In the genomic region with DNA sequence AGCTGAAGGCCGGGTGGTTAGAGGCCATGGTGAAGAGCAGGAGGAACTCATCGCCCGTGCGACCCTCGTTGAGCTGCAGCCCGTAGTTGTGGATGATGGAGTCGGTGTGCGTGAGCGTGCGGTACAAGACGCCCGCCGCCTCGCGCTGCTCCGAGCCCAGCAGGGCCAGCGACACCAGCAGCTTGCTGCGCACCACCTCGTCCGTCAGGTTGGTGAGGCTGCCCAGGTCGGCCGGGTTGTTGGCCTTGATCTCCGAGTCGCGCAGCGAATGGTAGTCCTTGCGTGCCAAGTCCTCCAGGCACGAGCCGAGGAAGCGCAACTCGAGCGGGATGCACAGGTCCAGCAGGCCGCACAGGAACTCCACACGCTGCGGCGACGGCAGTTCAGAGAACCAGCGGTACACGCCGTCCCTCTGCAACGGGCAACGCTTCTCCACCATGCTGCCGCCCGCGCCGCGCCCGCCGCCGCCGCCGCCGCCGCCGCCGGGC, we compare ENCODE assay signal across 8 mouse cellular contexts. TPM values are rescaled to one million over a fixed set of nuclear protein-coding genes. Genes with fewer than 3 reads are reported as not detected.
DNase-seq lines count a peak whose midpoint lies in the region; ATAC-seq and TF ChIP-seq lines count a peak whose summit lies in the region.

No protein-coding gene starts in this region.

- no peak for TF ChIP-seq POLR2A in thymus, adult 2 months (IDR thresholded peaks at IDR 0.05; ENCODE audit: control insufficient read depth, extremely low read depth, insufficient read depth, low read length, poor library complexity)

- H3K4me3 ChIP-seq in thymus, adult 2 months (ENCODE audit: control insufficient read depth, insufficient read depth, low read length): peak overlapping the region; percentile 3
- peak overlapping the region; percentile 65 for H3K4me3 ChIP-seq in stomach, postnatal 0 days (ENCODE audit: low read depth, low read length)

- TF ChIP-seq EP300 in stomach, postnatal 0 days (optimal IDR thresholded peaks at IDR 0.05): no peak

- no peak for DNase-seq in thymus, adult 2 months
- no peak for DNase-seq in thymus, adult 18-20 months
- peak; percentile 76 for DNase-seq in cerebellum, adult 9-10 months
- peak; percentile 47 to 60 for DNase-seq in frontal cortex, postnatal 36 days (ENCODE audit: low spot score in 2 of 2)
- DNase-seq in kidney, adult 9 months: peak; percentile 52
- peak; percentile 47 for DNase-seq in lung, postnatal 14 days
- peak; percentile 61 for DNase-seq in stomach, postnatal 0 days (ENCODE audit: low spot score)

- 9% methylated on average over 56 of the region's 56 CpGs for WGBS in thymus, adult 2 months
- whole genome bisulfite sequencing in stomach, postnatal 0 days: under 1% methylated on average over 37 of the region's 56 CpGs

- TF ChIP-seq CTCF in thymus, adult 2 months (IDR thresholded peaks at IDR 0.05; ENCODE audit: borderline replicate concordance, control insufficient read depth, extremely low read depth, insufficient read depth, low read length, poor library complexity): no peak
- no peak for TF ChIP-seq CTCF in stomach, postnatal 0 days (IDR thresholded peaks at IDR 0.05; ENCODE audit: low read depth)

- peak overlapping the region; percentile 71 for H3K9ac ChIP-seq in stomach, postnatal 0 days (ENCODE audit: low read length)

- H3K36me3 ChIP-seq in thymus, adult 2 months (ENCODE audit: control insufficient read depth, insufficient read depth, low read length): no peaks in the 10 kb centered on the region
- no peaks in the 10 kb centered on the region for H3K36me3 ChIP-seq in stomach, postnatal 0 days (ENCODE audit: control insufficient read depth, insufficient read depth, low read length)

- H3K4me1 ChIP-seq in thymus, adult 2 months (replicated peaks; ENCODE audit: control insufficient read depth, insufficient read depth, low read length): peaks cover 18% of the 10 kb centered on the region
- H3K4me1 ChIP-seq in stomach, postnatal 0 days (replicated peaks; ENCODE audit: control insufficient read depth, insufficient read depth): peaks cover 8% of the 10 kb centered on the region

- peak overlapping the region; percentile 98 for H3K4me2 ChIP-seq in stomach, postnatal 0 days (replicated peaks; ENCODE audit: low read depth)

- no peak for ATAC-seq in stomach, postnatal 0 days (ENCODE audit: low FRiP score, low TSS enrichment)
- ATAC-seq in inflammation-experienced regulatory T-cells, adult 6 months: no peak

- H3K27ac ChIP-seq in thymus, adult 2 months (ENCODE audit: control insufficient read depth, insufficient read depth, low read length): no peak overlapping the region
- H3K27ac ChIP-seq in stomach, postnatal 0 days (replicated peaks): no peak overlapping the region; the same call in 1 of the 2 replicates

- peaks cover 15% of the 10 kb centered on the region; the same call in 1 of the 2 replicates for H3K27me3 ChIP-seq in thymus, adult 2 months (ENCODE audit: control insufficient read depth, insufficient read depth, low read length)
- no peaks in the 10 kb centered on the region for H3K27me3 ChIP-seq in stomach, postnatal 0 days (ENCODE audit: control insufficient read depth, insufficient read depth, low read length)

- no peaks in the 10 kb centered on the region for H3K9me3 ChIP-seq in stomach, postnatal 0 days (ENCODE audit: control insufficient read depth, low read length)

RNA-seq across cellular contexts. Expression of a gene that starts 0.8 kb away (rescaled TPM):
- polyA plus RNA-seq in thymus, adult 2 months (2012; rRNA removed): 5.6 and 6.5 TPM in 2 replicates
- polyA plus RNA-seq in stomach, postnatal 0 days (2015; fragmentation: Nextera tagmentation; extraction: Ambion mirVana): 4.5 and 5.1 TPM in 2 replicates
- 1 to 10 TPM in 1 of 3 experiments, under 1 TPM in 2; 0.09 to 1.0 (median 0.22) TPM for polyA plus RNA-seq in inflammation-experienced regulatory T-cells, adult 6 months (2017; shearing (Covaris generic))

Comparison
In these comparisons a context has a peak if more than half of its experiments do, and no peak if none do; other contexts are left out.
1. DNase-seq: peak in cerebellum, adult 9-10 months (single experiment), frontal cortex, postnatal 36 days (2 of 2), kidney, adult 9 months (single experiment), lung, postnatal 14 days (single experiment) and stomach, postnatal 0 days (single experiment); none in thymus, adult 2 months (single experiment) and thymus, adult 18-20 months (0 of 2).